Mouse (Mus musculus): ENCODE data around the gene Gm37240. TPM values are rescaled to one million over a fixed set of nuclear protein-coding genes. Genes with fewer than 3 reads are reported as not detected.

Gm37240 gene
- polyA plus RNA-seq, 1 experiment from 2014 or later, result 10.8 TPM

- CTCF ChIA-PET, result interaction anchor here (0.8 to 2.1 kb wide), 8 partner anchors 9 to 97 kb away, joined by 3 to 12 read pairs (median 4); no protein-coding TSS in a partner anchor
- POLR2A ChIA-PET, result interaction anchor here (0.9 to 1.3 kb wide), 4 partner anchors 51 to 70 kb away, joined by 3 to 6 read pairs (median 3); partner anchors contain the start of gene Fbxw7
- H3K27me3 ChIP-seq, result no peaks in the 10 kb centered on the region
- peak; percentile 49 for TF ChIP-seq CTCF (IDR thresholded peaks at IDR 0.05)
- in situ Hi-C loops (cut with MboI; ENCODE audit: low pct_unique_long_range_greater_than_20kb), result loop anchor here (5.0 kb wide), 1 partner anchor 67 kb away; no protein-coding TSS in a partner anchor
- ATAC-seq (peak; percentile 97), DNase-seq (ENCODE audit: low read depth, low spot score) (peak; percentile 95)
Measured at GRCm38 (mm10) chr3:84745537-84746189, 1141.7 kb downstream of the Gm37240 start.

GRCm38 (mm10) chr3:84744707-84745106, 1142.6 kb downstream of the Gm37240 start:
- in situ Hi-C loops (cut with MboI; ENCODE audit: low pct_unique_long_range_greater_than_20kb), result loop anchor here (5.0 kb wide), 1 partner anchor 68 kb away; no protein-coding TSS in a partner anchor
- no peak for ATAC-seq
- POLR2A ChIA-PET, result interaction anchor here (1.4 kb wide), 1 partner anchor 13 kb away, joined by 3 read pairs; no protein-coding TSS in a partner anchor

GRCm38 (mm10) chr3:84740050-84740596, 1147.2 kb downstream of the Gm37240 start:
- in situ Hi-C loops (cut with MboI; ENCODE audit: low pct_unique_long_range_greater_than_20kb), result no loop called here
- ATAC-seq (peak; percentile 85), DNase-seq (ENCODE audit: low read depth, low spot score) (peak; percentile 54)
- H3K27me3 ChIP-seq, result no peaks in the 10 kb centered on the region
- no peak for TF ChIP-seq CTCF (IDR thresholded peaks at IDR 0.05)
- ChIA-PET POLR2A (interaction anchor here (0.9 kb wide), 1 partner anchor 871 kb away, joined by 3 read pairs; no protein-coding TSS in a partner anchor), CTCF (interaction anchor here (0.9 to 1.9 kb wide), 4 partner anchors 9 to 103 kb away, joined by 3 to 6 read pairs (median 4); no protein-coding TSS in a partner anchor)

More at GRCm38 (mm10) chr3:84744707-84745106, 1142.6 kb downstream of the Gm37240 start:
- CTCF ChIA-PET, result interaction anchor here (0.8 to 1.3 kb wide), 5 partner anchors 9 to 61 kb away, joined by 3 to 4 read pairs (median 3); no protein-coding TSS in a partner anchor
- TF ChIP-seq CTCF (IDR thresholded peaks at IDR 0.05), result no peak
- no peak for DNase-seq (ENCODE audit: low read depth, low spot score)
- no peaks in the 10 kb centered on the region for H3K27me3 ChIP-seq

- no peak for DNase-seq (ENCODE audit: low read depth, low spot score)
- H3K27me3 ChIP-seq, result no peaks in the 10 kb centered on the region
- ChIA-PET POLR2A (no interaction called here), CTCF (interaction anchor here (0.9 to 2.1 kb wide), 4 partner anchors 9 to 41 kb away, joined by 3 to 12 read pairs (median 4); no protein-coding TSS in a partner anchor)
- in situ Hi-C loops (cut with MboI; ENCODE audit: low pct_unique_long_range_greater_than_20kb), result loop anchor here (5.0 kb wide), 1 partner anchor 40 kb away; no protein-coding TSS in a partner anchor
- ATAC-seq, result no peak
- no peak for TF ChIP-seq CTCF (IDR thresholded peaks at IDR 0.05)
Measured at GRCm38 (mm10) chr3:84737137-84737536, 1150.2 kb downstream of the Gm37240 start.

- in situ Hi-C loops (cut with MboI; ENCODE audit: low pct_unique_long_range_greater_than_20kb), result loop anchor here (5.0 kb wide), 1 partner anchor 38 kb away; no protein-coding TSS in a partner anchor
- DNase-seq (ENCODE audit: low read depth, low spot score) (no peak), ATAC-seq (no peak)
- H3K27me3 ChIP-seq, result no peaks in the 10 kb centered on the region
- TF ChIP-seq CTCF (IDR thresholded peaks at IDR 0.05), result no peak
- POLR2A ChIA-PET, result interaction anchor here (0.8 kb wide), 1 partner anchor 109 kb away, joined by 3 read pairs; no protein-coding TSS in a partner anchor
- CTCF ChIA-PET, result interaction anchor here (1.4 to 2.1 kb wide), 4 partner anchors 10 to 42 kb away, joined by 3 to 12 read pairs (median 5); no protein-coding TSS in a partner anchor
Measured at GRCm38 (mm10) chr3:84735716-84736115, 1151.6 kb downstream of the Gm37240 start.

- in situ Hi-C loops (cut with MboI; ENCODE audit: low pct_unique_long_range_greater_than_20kb), result no loop called here
- ChIA-PET CTCF (interaction anchor here (0.6 to 1.2 kb wide), 5 partner anchors 13 to 118 kb away, joined by 3 to 5 read pairs (median 4); no protein-coding TSS in a partner anchor), POLR2A (no interaction called here)
- H3K27me3 ChIP-seq, result no peaks in the 10 kb centered on the region
- DNase-seq (ENCODE audit: low read depth, low spot score), result no peak
- TF ChIP-seq CTCF (IDR thresholded peaks at IDR 0.05), result no peak
- no peak for ATAC-seq
Measured at GRCm38 (mm10) chr3:84732516-84732915, 1154.8 kb downstream of the Gm37240 start.

GRCm38 (mm10) chr3:84732016-84732502, 1155.3 kb downstream of the Gm37240 start:
- CTCF ChIA-PET, result interaction anchor here (0.6 to 1.2 kb wide), 6 partner anchors 8 to 117 kb away, joined by 3 to 6 read pairs (median 4); no protein-coding TSS in a partner anchor
- no peak for TF ChIP-seq CTCF (IDR thresholded peaks at IDR 0.05)
- no peaks in the 10 kb centered on the region for H3K27me3 ChIP-seq
- no peak for ATAC-seq
- DNase-seq (ENCODE audit: low read depth, low spot score), result no peak
- in situ Hi-C loops (cut with MboI; ENCODE audit: low pct_unique_long_range_greater_than_20kb), result no loop called here
- POLR2A ChIA-PET, result no interaction called here

- ChIA-PET CTCF (interaction anchor here (0.8 to 1.4 kb wide), 6 partner anchors 9 to 39 kb away, joined by 3 to 6 read pairs (median 4); no protein-coding TSS in a partner anchor), POLR2A (no interaction called here)
- no peaks in the 10 kb centered on the region for H3K27me3 ChIP-seq
- TF ChIP-seq CTCF (IDR thresholded peaks at IDR 0.05), result no peak
- peak; percentile 27 for ATAC-seq
- in situ Hi-C loops (cut with MboI; ENCODE audit: low pct_unique_long_range_greater_than_20kb), result no loop called here
- DNase-seq (ENCODE audit: low read depth, low spot score), result peak; percentile 67
Measured at GRCm38 (mm10) chr3:84731403-84732015, 1155.8 kb downstream of the Gm37240 start.

- no peaks in the 10 kb centered on the region for H3K27me3 ChIP-seq
- ChIA-PET POLR2A (no interaction called here), CTCF (interaction anchor here (0.8 to 1.4 kb wide), 4 partner anchors 9 to 38 kb away, joined by 3 to 6 read pairs (median 5); no protein-coding TSS in a partner anchor)
- in situ Hi-C loops (cut with MboI; ENCODE audit: low pct_unique_long_range_greater_than_20kb), result no loop called here
- no peak for TF ChIP-seq CTCF (IDR thresholded peaks at IDR 0.05)
- ATAC-seq, result peak; percentile 91
- DNase-seq (ENCODE audit: low read depth, low spot score), result peak; percentile 98
Measured at GRCm38 (mm10) chr3:84731003-84731402, 1156.3 kb downstream of the Gm37240 start.

- no peak for ATAC-seq
- no peak for TF ChIP-seq CTCF (IDR thresholded peaks at IDR 0.05)
- CTCF ChIA-PET, result no interaction called here
- DNase-seq (ENCODE audit: low read depth, low spot score), result no peak
- in situ Hi-C loops (cut with MboI; ENCODE audit: low pct_unique_long_range_greater_than_20kb), result no loop called here
- no peaks in the 10 kb centered on the region for H3K27me3 ChIP-seq
- POLR2A ChIA-PET, result no interaction called here
Measured at GRCm38 (mm10) chr3:84729806-84730205, 1157.5 kb downstream of the Gm37240 start.

All from Patski (cell line).